Mouse (Mus musculus) thymus, adult 2 months (tissue): ENCODE results near the gene Mad1l1. TPM values are rescaled to one million over a fixed set of nuclear protein-coding genes. Genes with fewer than 3 reads are reported as not detected.

Source experiments
- DNase-seq: peaks from one replicate; pipeline ENCODE4 v3.0.0; 2021
- H3K27ac ChIP-seq: fragments of 200-500 bp; 2 replicates; pipeline ENCODE4 v1.5.1; 2012; ENCODE audit warnings: low read length, control low read depth; ENCODE audit not compliant: control insufficient read depth, insufficient read depth
- H3K27me3 ChIP-seq: fragments of 200-500 bp; 2 replicates; pipeline ENCODE4 v1.6.1; 2012; ENCODE audit warnings: mild to moderate bottlenecking, low read length, moderate library complexity, mixed read lengths; ENCODE audit not compliant: control insufficient read depth, insufficient read depth
- H3K36me3 ChIP-seq: fragments of 200-500 bp; 2 replicates; pipeline ENCODE4 v1.6.1; 2012; ENCODE audit warnings: mild to moderate bottlenecking, low read length, moderate library complexity; ENCODE audit not compliant: control insufficient read depth, insufficient read depth
- H3K4me1 ChIP-seq: fragments of 200-500 bp; replicated peaks from 2 replicates; pipeline ENCODE4 v1.6.1; 2012; ENCODE audit warnings: low read length; ENCODE audit not compliant: control insufficient read depth, insufficient read depth
- H3K4me3 ChIP-seq: fragments of 200-500 bp; 2 replicates; pipeline ENCODE4 v1.5.1; 2012; ENCODE audit warnings: mild to moderate bottlenecking, low read length, control low read depth, moderate library complexity; ENCODE audit not compliant: control insufficient read depth, insufficient read depth
- CTCF ChIP-seq: fragments of 200-500 bp; IDR thresholded peaks from 2 replicates; pipeline ENCODE4 v1.5.1; 2012; ENCODE audit warnings: mild to moderate bottlenecking, control low read depth, low read length, moderate library complexity, borderline replicate concordance; ENCODE audit not compliant: control insufficient read depth, poor library complexity, insufficient read depth; ENCODE audit errors: extremely low read depth
- POLR2A ChIP-seq: fragments of 200-500 bp; IDR thresholded peaks from 2 replicates; pipeline ENCODE4 v1.6.1; 2012; ENCODE audit warnings: mild to moderate bottlenecking, low read length, control low read depth, moderate library complexity; ENCODE audit not compliant: control insufficient read depth, poor library complexity, insufficient read depth; ENCODE audit errors: extremely low read depth
- WGBS: fragments of 180-500 bp; shearing (Covaris S2); methylation state at CpG from one replicate; pipeline ENCODE4 v1.1.7; 2018; 5-methylcytosine and 5-hydroxymethylcytosine counted together
- polyA plus RNA-seq: library from polyadenylated mRNA; depleted of rRNA; stranded (reverse); fragments of >200 nt; gene quantifications from 2 replicates; pipeline ENCODE4 v1.2.3, GENCODE M21; 2012

The Mad1l1 gene
- polyA plus RNA-seq, 1 experiment: 252 TPM

- no peaks in the 10 kb centered on the region for H3K27me3 ChIP-seq
- no peak for DNase-seq
- peaks cover 4% of the 10 kb centered on the region; the same call in 1 of the 2 replicates for H3K4me1 ChIP-seq
- peaks cover 20% of the 10 kb centered on the region for H3K36me3 ChIP-seq
- TF ChIP-seq POLR2A (no peak), CTCF (no peak)
- 92% methylated on average over 3 of the region's 3 CpGs for WGBS
- no peak overlapping the region for H3K4me3 ChIP-seq
- H3K27ac ChIP-seq: no peak overlapping the region
These were observed 242.9 kb downstream of the Mad1l1 start for GRCm38 (mm10) chr5:140078406-140078805.

DNA sequence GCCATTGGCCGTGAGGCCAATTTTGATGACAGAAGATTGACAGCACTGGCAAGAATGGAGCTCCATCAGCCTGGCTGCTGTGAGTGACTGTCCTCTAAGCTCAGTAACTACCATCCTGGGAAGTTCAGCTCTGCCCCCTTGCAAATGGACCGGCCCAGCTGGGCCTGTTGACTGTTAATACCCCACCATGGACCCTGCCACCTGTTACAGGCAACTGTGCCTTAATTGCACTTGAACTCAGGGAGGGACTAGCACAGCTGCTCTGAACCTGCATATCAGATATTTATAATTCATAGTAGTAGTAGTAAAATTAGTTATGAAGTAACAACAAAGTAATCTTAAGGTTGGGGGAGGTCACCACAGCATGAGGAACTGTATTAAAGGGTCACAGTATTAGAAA lies 244.9 kb downstream of the Mad1l1 start:
- no peak for TF ChIP-seq POLR2A
- TF ChIP-seq CTCF: no peak
- WGBS: 100% methylated on average over 2 of the region's 2 CpGs

DNA sequence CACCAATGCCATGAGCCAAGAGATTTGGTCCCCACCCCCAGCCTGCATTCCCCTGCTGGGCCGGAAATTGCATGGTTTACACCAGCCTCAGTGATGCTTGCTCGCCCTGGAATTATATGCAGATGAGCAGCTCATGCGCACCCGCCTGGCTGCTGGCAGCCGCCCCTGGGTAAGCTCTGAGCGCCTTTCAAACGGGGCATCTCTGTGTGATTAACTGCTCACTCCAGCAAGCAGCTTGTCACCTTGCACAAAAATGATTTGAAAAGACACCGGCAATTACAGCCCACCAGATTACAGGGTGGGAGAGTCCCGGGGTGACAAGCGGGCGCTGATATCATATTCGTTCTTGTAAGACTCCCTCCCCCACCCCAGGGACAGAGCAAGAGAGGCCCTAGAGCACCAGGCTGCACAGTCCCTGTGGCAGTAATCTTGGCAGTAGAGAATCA lies 247.7 kb downstream of the Mad1l1 start:
- Histone ChIP-seq H3K4me1 (no peaks in the 10 kb centered on the region), H3K36me3 (peaks cover 6% of the 10 kb centered on the region; the same call in 1 of the 2 replicates), H3K27me3 (no peaks in the 10 kb centered on the region), H3K4me3 (no peak overlapping the region), H3K27ac (no peak overlapping the region)
- TF ChIP-seq CTCF: no peak
- TF ChIP-seq POLR2A: no peak
- DNase-seq: no peak
- WGBS: 94% methylated on average over 12 of the region's 12 CpGs

More for the DNA sequence above, 244.9 kb downstream of the Mad1l1 start:
- Histone ChIP-seq H3K36me3 (peaks cover 8% of the 10 kb centered on the region), H3K4me1 (no peaks in the 10 kb centered on the region), H3K4me3 (no peak overlapping the region), H3K27ac (no peak overlapping the region), H3K27me3 (no peaks in the 10 kb centered on the region)
- DNase-seq: no peak

DNA sequence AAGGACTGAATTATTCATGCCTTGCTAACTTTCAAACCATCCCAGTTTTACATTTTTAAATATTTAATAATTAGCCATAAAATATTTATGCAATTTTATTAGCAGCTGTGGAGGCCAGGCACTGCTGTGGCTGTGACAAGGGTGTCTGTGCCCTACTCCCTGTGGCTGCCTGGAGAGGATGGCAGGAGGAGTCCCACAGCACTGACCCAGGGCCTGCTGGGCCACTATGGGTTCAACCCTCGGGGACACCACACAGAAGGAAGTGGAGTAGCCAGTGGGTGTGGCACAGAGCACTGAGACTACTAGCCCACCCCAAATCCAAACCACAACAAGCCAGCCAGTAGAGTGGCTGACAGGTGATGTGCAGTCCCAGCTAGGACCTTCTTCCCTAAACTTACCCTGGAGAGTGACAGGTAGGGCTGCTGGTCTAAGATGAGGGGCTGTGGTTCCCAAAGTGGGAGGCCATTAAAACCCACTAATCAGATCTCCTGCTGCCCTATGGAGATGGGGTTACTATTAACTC lies 248.1 kb downstream of the Mad1l1 start:
- Histone ChIP-seq H3K27me3 (no peaks in the 10 kb centered on the region), H3K27ac (no peak overlapping the region), H3K4me3 (no peak overlapping the region), H3K36me3 (peaks cover 6% of the 10 kb centered on the region; the same call in 1 of the 2 replicates), H3K4me1 (no peaks in the 10 kb centered on the region)
- WGBS: 20% methylated on average over 1 of the region's 1 CpGs
- no peak for DNase-seq
- TF ChIP-seq POLR2A (no peak), CTCF (no peak)

DNA sequence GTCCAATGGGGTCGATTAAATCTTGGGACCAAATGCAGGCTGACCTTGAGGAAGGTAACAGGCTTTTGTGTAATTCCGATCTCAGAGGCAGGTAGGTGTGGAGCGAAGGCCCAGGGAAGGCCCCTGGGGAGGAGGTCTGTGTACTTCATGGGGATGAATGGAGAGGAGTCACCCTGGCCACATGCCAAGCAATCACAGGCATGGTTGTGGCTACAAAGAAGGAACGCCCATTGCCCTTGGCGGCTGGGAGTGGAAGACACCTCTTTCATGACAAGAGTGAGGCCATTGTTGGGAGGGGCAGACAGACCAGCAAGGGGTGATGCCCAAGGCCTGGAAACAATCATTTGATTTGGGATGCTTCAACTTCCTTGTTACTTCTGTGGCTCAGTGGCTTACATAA lies 252.8 kb downstream of the Mad1l1 start:
- H3K27ac ChIP-seq: no peak overlapping the region
- TF ChIP-seq POLR2A (no peak), CTCF (no peak)
- no peaks in the 10 kb centered on the region for H3K4me1 ChIP-seq
- H3K36me3 ChIP-seq: peaks cover 20% of the 10 kb centered on the region
- H3K27me3 ChIP-seq: no peaks in the 10 kb centered on the region
- DNase-seq: no peak
- 93% methylated on average over 5 of the region's 5 CpGs for WGBS
- no peak overlapping the region for H3K4me3 ChIP-seq

- Histone ChIP-seq H3K27ac (no peak overlapping the region), H3K4me3 (no peak overlapping the region), H3K36me3 (peaks cover 20% of the 10 kb centered on the region), H3K27me3 (no peaks in the 10 kb centered on the region), H3K4me1 (no peaks in the 10 kb centered on the region)
- no peak for DNase-seq
- TF ChIP-seq CTCF (no peak), POLR2A (no peak)
- 88% methylated on average over 3 of the region's 3 CpGs for whole genome bisulfite sequencing
These were observed 253.3 kb downstream of the Mad1l1 start for GRCm38 (mm10) chr5:140068051-140068450.

DNA sequence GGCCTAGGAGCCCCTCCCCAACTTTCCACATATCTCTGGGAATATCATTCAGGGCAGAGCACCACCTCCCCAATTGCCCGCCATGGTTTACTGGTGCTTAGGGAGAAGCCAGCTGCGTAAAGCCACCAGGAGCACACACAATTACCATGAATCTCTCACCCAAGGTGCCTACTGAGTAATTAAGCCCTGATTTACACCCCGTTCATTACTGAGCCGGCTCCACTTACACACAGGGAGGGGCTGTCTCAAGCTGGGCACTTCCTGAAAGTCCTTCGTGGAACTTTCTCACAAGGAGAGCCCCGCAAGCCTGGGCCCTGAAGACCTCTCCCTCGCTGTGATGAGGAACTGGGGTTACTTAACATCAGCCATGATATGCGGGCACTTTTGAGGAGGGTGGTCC lies 254.6 kb downstream of the Mad1l1 start:
- H3K4me1 ChIP-seq: no peaks in the 10 kb centered on the region
- H3K27me3 ChIP-seq: no peaks in the 10 kb centered on the region
- H3K4me3 ChIP-seq: no peak overlapping the region
- WGBS: 89% methylated on average over 8 of the region's 8 CpGs
- TF ChIP-seq CTCF: no peak
- TF ChIP-seq POLR2A: no peak
- no peak for DNase-seq
- H3K36me3 ChIP-seq: peaks cover 20% of the 10 kb centered on the region
- no peak overlapping the region for H3K27ac ChIP-seq
